In genomic region chr4:141362937-141363548, GRCm38 (mm10) we compare ENCODE assay signal across 8 mouse cellular contexts. TPM values are rescaled to one million over a fixed set of nuclear protein-coding genes. Genes with fewer than 3 reads are reported as not detected.
DNase-seq lines count a peak whose midpoint lies in the region; ATAC-seq and TF ChIP-seq lines count a peak whose summit lies in the region.

No protein-coding gene starts in this region.

- H3K27me3 ChIP-seq in MEL (ENCODE audit: control insufficient read depth in 1 of 2, insufficient read depth in 2 of 2, low read length in 2 of 2), result peaks cover 0 to 4% of the 10 kb centered on the region in 2 experiments; a peak in 1 of 4 replicates

- ATAC-seq in hematopoietic stem cell, adult 5-6 weeks (replicated peaks in 1 of 2; ENCODE audit: insufficient read depth in 1 of 2, low FRiP score in 2 of 2, low TSS enrichment in 1 of 2, low read depth in 1 of 2, poor library complexity in 2 of 2, severe bottlenecking in 2 of 2), result peak; percentile 73 to 76

- H3K79me2 ChIP-seq in MEL (ENCODE audit: control insufficient read depth, insufficient read depth, low read length, poor library complexity), result no peaks in the 10 kb centered on the region

- peak; percentile 74 for DNase-seq in MEL (ENCODE audit: low read depth, low spot score)
- peak; percentile 64 for DNase-seq in fibroblast of lung, adult 2 months (ENCODE audit: low read depth)
- peak; percentile 37 for DNase-seq in layer of hippocampus, adult 9-11 months
- peak; percentile 90 for DNase-seq in lung, postnatal 14 days
- peak; percentile 73 for DNase-seq in retina, postnatal 7 days (ENCODE audit: low read depth, low spot score)
- DNase-seq in urinary bladder, postnatal 14 days (ENCODE audit: low spot score), result peak; percentile 83

- no peaks in the 10 kb centered on the region for H3K36me3 ChIP-seq in MEL (ENCODE audit: control insufficient read depth in 1 of 2, insufficient read depth in 2 of 2, low read length in 2 of 2)

- no peak overlapping the region for H3K4me3 ChIP-seq in MEL (ENCODE audit: control insufficient read depth in 1 of 2, insufficient read depth in 1 of 2, low read depth in 2 of 2, low read length in 2 of 2)
- no peak overlapping the region for H3K4me3 ChIP-seq in brown adipose tissue, adult 24 weeks (ENCODE audit: insufficient read depth, low read depth, low read length)

- TF ChIP-seq RAD21 in MEL (IDR thresholded peaks at IDR 0.05; ENCODE audit: low read depth, low read length), result peak; percentile 90

- TF ChIP-seq CTCF in MEL (IDR thresholded peaks at IDR 0.05 in 2 of 3, conservative IDR thresholded peaks at IDR 0.05 in 1 of 3; ENCODE audit: control insufficient read depth in 1 of 3, insufficient read depth in 1 of 3, low read depth in 2 of 3, low read length in 3 of 3, poor library complexity in 1 of 3, severe bottlenecking in 1 of 3), result peak; percentile 65 to 88 (median 66)

- no peak overlapping the region for H3K9ac ChIP-seq in MEL (ENCODE audit: control insufficient read depth, low read depth, low read length, poor library complexity, severe bottlenecking)

- no peak for TF ChIP-seq EP300 in MEL (IDR thresholded peaks at IDR 0.05; ENCODE audit: low read depth in 1 of 2, low read length in 2 of 2)

- no peak overlapping the region for H3K27ac ChIP-seq in MEL (ENCODE audit: control insufficient read depth, low read depth, low read length)
- H3K27ac ChIP-seq in brown adipose tissue, adult 24 weeks (replicated peaks; ENCODE audit: low read depth, low read length), result 0 out of 2 replicates have a peak overlapping the region, but pooled peaks have one; percentile 31

- H3K9me3 ChIP-seq in MEL (replicated peaks; ENCODE audit: insufficient read depth, low read length), result no peaks in the 10 kb centered on the region

- no peak for TF ChIP-seq POLR2A in MEL (IDR thresholded peaks at IDR 0.05; ENCODE audit: control insufficient read depth in 1 of 2, insufficient read depth in 1 of 2, low read depth in 1 of 2, low read length in 2 of 2, poor library complexity in 1 of 2)

- no peaks in the 10 kb centered on the region; a peak in 1 of 4 replicates for H3K4me1 ChIP-seq in MEL (ENCODE audit: control insufficient read depth in 1 of 2, insufficient read depth in 2 of 2, low read length in 2 of 2)
- H3K4me1 ChIP-seq in brown adipose tissue, adult 24 weeks (ENCODE audit: control insufficient read depth, insufficient read depth, insufficient read length, low read length), result peaks cover 9% of the 10 kb centered on the region

TF ChIP-seq in MEL, 35 proteins besides CTCF, POLR2A, EP300 and RAD21:
- peak; percentile 96 for TF ChIP-seq SMC3 (IDR thresholded peaks at IDR 0.05; ENCODE audit: low read depth, low read length)
- TF ChIP-seq TBP (IDR thresholded peaks at IDR 0.05; ENCODE audit: low read depth, low read length), result no peak
- peak; percentile 95 for TF ChIP-seq ZC3H11A (IDR thresholded peaks at IDR 0.05; ENCODE audit: low read depth, low read length)

RNA-seq across cellular contexts. Expression of gene Fam131c, which starts 5.0 kb away (rescaled TPM):
- total RNA-seq in MEL (2012; rRNA removed), result not detected in 2 replicates
- not detected for polyA plus RNA-seq in MEL (2012; ENCODE audit: insufficient read depth in 1 of 2, insufficient read length in 2 of 2, low read depth in 1 of 2, low replicate concordance in 2 of 2, missing spikeins in 1 of 2)
- 1.3 TPM in 1 of 2 replicates, not detected in the other for polyA plus RNA-seq in brown adipose tissue, adult 24 weeks (2012; ENCODE audit: insufficient read depth, insufficient read length, missing spikeins)
- not detected in 2 replicates for total RNA-seq in hematopoietic stem cell, adult 5-6 weeks (2017)

RNA-seq across cellular contexts. Expression of gene Clcnka, which starts 35.5 kb away (rescaled TPM):
- not detected in 2 replicates for total RNA-seq in MEL (2012; rRNA removed)
- not detected for polyA plus RNA-seq in MEL (2012; ENCODE audit: insufficient read depth in 1 of 2, insufficient read length in 2 of 2, low read depth in 1 of 2, low replicate concordance in 2 of 2, missing spikeins in 1 of 2)
- not detected in 2 replicates for polyA plus RNA-seq in brown adipose tissue, adult 24 weeks (2012; ENCODE audit: insufficient read depth, insufficient read length, missing spikeins)
- total RNA-seq in hematopoietic stem cell, adult 5-6 weeks (2017), result not detected in 2 replicates

RNA-seq across cellular contexts. Expression of gene Clcnkb, which starts 52.8 kb away (rescaled TPM):
- total RNA-seq in MEL (2012; rRNA removed), result not detected in 2 replicates
- not detected for polyA plus RNA-seq in MEL (2012; ENCODE audit: insufficient read depth in 1 of 2, insufficient read length in 2 of 2, low read depth in 1 of 2, low replicate concordance in 2 of 2, missing spikeins in 1 of 2)
- polyA plus RNA-seq in brown adipose tissue, adult 24 weeks (2012; ENCODE audit: insufficient read depth, insufficient read length, missing spikeins), result not detected in 2 replicates
- total RNA-seq in hematopoietic stem cell, adult 5-6 weeks (2017), result not detected in 2 replicates

RNA-seq across cellular contexts. Expression of gene Hspb7, which starts 57.5 kb away (rescaled TPM):
- total RNA-seq in MEL (2012; rRNA removed), result not detected in 2 replicates
- polyA plus RNA-seq in MEL (2012; ENCODE audit: insufficient read depth in 1 of 2, insufficient read length in 2 of 2, low read depth in 1 of 2, low replicate concordance in 2 of 2, missing spikeins in 1 of 2), result not detected
- polyA plus RNA-seq in brown adipose tissue, adult 24 weeks (2012; ENCODE audit: insufficient read depth, insufficient read length, missing spikeins), result 3.5 and 3.8 TPM in 2 replicates
- total RNA-seq in hematopoietic stem cell, adult 5-6 weeks (2017), result 1.3 TPM in 1 of 2 replicates, not detected in the other

Comparison
In these comparisons a context has a peak if more than half of its experiments do, and no peak if none do; other contexts are left out.
1. DNase-seq: peak in every context shown above with its lines; median percentile 90 in lung, postnatal 14 days; 83 in urinary bladder, postnatal 14 days; 74 in MEL; 73 in retina, postnatal 7 days; 64 in fibroblast of lung, adult 2 months; 37 in layer of hippocampus, adult 9-11 months.